Mouse (Mus musculus): ENCODE results near the gene Btk.
"Not testable (repeated sequence)": the region's sequence is repeated elsewhere in the genome, so short reads cannot be mapped to it uniquely, and the experiment has no call there.

- peak; percentile 74 for TF ChIP-seq CTCF (IDR thresholded peaks at IDR 0.05; ENCODE audit: low read depth)
- TF ChIP-seq EP300 (IDR thresholded peaks at IDR 0.05; ENCODE audit: low read depth): not testable (repeated sequence)
These were observed 43.6 kb downstream of the Btk start for GRCm38 (mm10) chrX:134539795-134540194.

Measured in liver, embryonic 14.5 days (tissue).